Mouse (Mus musculus): ENCODE data around the gene Gm5294.

- no peak for TF ChIP-seq CTCF (conservative IDR thresholded peaks at IDR 0.05; ENCODE audit: insufficient read depth, insufficient read length, low read depth, low read length)
- no peak for TF ChIP-seq POLR2A (IDR thresholded peaks at IDR 0.05; ENCODE audit: low read depth, low read length)
Observed at GRCm38 (mm10) chr5:138851296-138851780, 31.5 kb downstream of the Gm5294 start.
